Mouse (Mus musculus): ENCODE data around the gene Zfp800. TPM values are rescaled to one million over a fixed set of nuclear protein-coding genes. Genes with fewer than 3 reads are reported as not detected.

Zfp800 gene
- polyA plus RNA-seq, 1 experiment, result 8.5 TPM

DNA sequence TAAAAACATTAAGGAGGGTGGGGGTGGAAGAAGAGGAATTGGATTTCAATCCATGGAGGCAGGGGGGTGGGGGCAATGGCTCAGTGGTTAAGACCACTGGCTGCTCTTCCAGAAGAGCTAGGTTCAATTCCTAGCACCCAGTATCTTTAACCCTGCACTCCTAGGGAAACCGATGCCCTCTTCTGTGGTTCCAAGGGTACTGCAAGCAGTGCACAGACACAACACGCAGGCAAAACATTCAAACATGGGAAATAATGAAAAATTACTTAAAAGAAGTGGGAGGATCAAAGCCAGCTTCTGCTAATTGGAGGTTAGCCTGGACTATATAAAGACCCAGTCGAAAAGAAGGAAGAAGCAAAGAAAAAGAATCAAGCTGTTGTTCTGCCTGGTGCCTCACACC, 921 bp upstream of the Zfp800 start:
- TF ChIP-seq CTCF (IDR thresholded peaks at IDR 0.05; ENCODE audit: borderline replicate concordance, control insufficient read depth, extremely low read depth, insufficient read depth, low read length, poor library complexity), result no peak
- no peak for TF ChIP-seq POLR2A (IDR thresholded peaks at IDR 0.05; ENCODE audit: control insufficient read depth, extremely low read depth, insufficient read depth, low read length, poor library complexity)
- Histone ChIP-seq H3K36me3 (ENCODE audit: control insufficient read depth, insufficient read depth, low read length) (no peaks in the 10 kb centered on the region), H3K4me3 (ENCODE audit: control insufficient read depth, insufficient read depth, low read length) (no peak overlapping the region), H3K27ac (ENCODE audit: control insufficient read depth, insufficient read depth, low read length) (no peak overlapping the region), H3K4me1 (replicated peaks; ENCODE audit: control insufficient read depth, insufficient read depth, low read length) (peaks cover 6% of the 10 kb centered on the region; the same call in 1 of the 2 replicates), H3K27me3 (ENCODE audit: control insufficient read depth, insufficient read depth, low read length) (no peaks in the 10 kb centered on the region)
- WGBS, result 91% methylated on average over 3 of the region's 3 CpGs
- peak; percentile 21 for DNase-seq

DNA sequence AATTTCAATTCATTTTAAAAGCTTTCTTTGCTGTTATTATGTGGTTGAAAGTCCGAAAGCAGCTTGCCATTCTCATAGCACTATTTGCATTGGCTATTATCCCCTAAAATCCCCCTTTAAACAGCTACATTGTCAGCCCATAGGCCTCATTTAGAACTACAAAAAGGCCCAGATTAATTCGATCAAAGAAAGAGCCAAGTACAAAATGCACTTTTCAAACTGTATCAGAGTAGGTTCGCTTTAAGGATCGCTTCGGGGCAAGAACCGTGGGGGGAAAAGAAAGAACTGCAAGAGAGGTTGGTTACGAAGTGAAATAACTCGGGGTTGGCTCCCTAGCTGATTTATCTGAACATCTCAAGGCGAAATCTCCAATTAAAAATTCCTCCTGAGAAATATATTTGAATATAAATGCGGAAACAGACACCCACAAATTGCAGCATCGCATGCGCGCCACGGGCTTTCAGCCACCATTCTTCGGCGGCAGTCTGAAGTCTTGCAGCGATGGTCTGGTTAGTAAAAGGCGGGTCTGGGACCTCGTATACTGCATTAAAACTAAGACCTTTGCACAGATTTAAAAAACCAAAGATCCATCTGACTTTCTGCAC, 850 bp downstream of the Zfp800 start:
- DNase-seq, result peak; percentile 24
- WGBS, result 4% methylated on average over 19 of the region's 19 CpGs
- Histone ChIP-seq H3K36me3 (ENCODE audit: control insufficient read depth, insufficient read depth, low read length) (no peaks in the 10 kb centered on the region), H3K27ac (ENCODE audit: control insufficient read depth, insufficient read depth, low read length) (no peak overlapping the region), H3K4me3 (ENCODE audit: control insufficient read depth, insufficient read depth, low read length) (peak overlapping the region; percentile 13), H3K27me3 (ENCODE audit: control insufficient read depth, insufficient read depth, low read length) (no peaks in the 10 kb centered on the region), H3K4me1 (replicated peaks; ENCODE audit: control insufficient read depth, insufficient read depth, low read length) (peaks cover 6% of the 10 kb centered on the region; the same call in 1 of the 2 replicates)
- TF ChIP-seq CTCF (IDR thresholded peaks at IDR 0.05; ENCODE audit: borderline replicate concordance, control insufficient read depth, extremely low read depth, insufficient read depth, low read length, poor library complexity) (no peak), POLR2A (IDR thresholded peaks at IDR 0.05; ENCODE audit: control insufficient read depth, extremely low read depth, insufficient read depth, low read length, poor library complexity) (no peak)

DNA sequence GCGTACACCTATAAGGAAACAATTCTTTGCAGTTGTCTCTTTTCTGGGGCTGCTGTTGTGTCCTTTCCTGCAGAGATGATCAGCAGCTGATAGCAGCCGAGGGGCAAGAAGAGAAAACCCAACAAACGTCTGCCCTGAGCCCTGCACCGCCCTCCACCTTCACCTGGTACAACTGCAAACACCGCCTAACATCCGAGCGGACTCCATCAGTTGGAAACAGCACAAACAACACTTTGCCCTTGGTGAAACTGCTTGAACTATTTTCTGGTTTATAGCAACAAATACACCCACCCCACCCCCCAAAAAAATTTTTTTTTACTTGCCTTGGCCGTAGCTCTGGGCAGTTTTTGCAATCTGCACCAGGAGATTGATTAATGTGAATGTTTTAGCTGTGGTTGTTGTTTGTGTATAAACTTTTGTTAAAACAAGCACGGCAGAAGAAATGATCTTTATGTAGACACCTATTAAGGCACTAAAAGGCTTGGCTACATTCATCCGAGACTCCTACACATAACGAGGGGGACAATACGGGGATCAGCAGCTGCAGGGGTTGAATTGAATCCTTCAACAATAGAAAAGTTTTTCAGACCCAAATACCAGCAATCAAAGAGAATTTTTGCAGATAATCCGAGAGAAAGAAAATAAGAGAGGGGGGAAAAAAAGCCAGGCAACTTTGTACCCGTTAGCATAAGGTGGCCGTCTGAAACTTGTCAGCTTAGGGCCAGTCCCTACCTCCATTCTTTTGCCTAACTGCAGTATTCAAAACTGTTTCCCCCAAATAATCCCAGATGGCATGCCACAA, 1.6 kb downstream of the Zfp800 start:
- WGBS, result 48% methylated on average over 15 of the region's 15 CpGs
- Histone ChIP-seq H3K27me3 (ENCODE audit: control insufficient read depth, insufficient read depth, low read length) (no peaks in the 10 kb centered on the region), H3K36me3 (ENCODE audit: control insufficient read depth, insufficient read depth, low read length) (no peaks in the 10 kb centered on the region), H3K27ac (ENCODE audit: control insufficient read depth, insufficient read depth, low read length) (no peak overlapping the region), H3K4me3 (ENCODE audit: control insufficient read depth, insufficient read depth, low read length) (no peak overlapping the region), H3K4me1 (replicated peaks; ENCODE audit: control insufficient read depth, insufficient read depth, low read length) (peaks cover 6% of the 10 kb centered on the region; the same call in 1 of the 2 replicates)
- no peak for DNase-seq
- TF ChIP-seq CTCF (IDR thresholded peaks at IDR 0.05; ENCODE audit: borderline replicate concordance, control insufficient read depth, extremely low read depth, insufficient read depth, low read length, poor library complexity), result no peak
- TF ChIP-seq POLR2A (IDR thresholded peaks at IDR 0.05; ENCODE audit: control insufficient read depth, extremely low read depth, insufficient read depth, low read length, poor library complexity), result no peak

DNA sequence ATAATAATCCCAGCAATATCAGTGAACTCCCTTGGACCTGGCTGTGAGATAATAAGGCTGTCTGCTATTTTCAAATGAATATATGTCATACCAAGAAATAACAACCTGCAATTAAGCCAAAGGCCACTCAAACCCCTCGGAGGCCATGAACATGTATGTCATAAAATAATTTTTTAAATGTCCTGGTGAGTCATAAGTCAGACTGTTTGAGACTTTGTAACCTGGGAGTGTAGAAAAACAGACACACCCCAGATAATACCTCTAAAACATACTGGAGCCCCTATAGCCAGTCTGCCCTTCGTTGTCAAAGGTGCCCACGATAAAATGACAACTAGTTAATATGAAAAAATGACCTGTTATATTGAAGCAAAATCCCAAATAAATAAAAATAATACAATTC, 8.8 kb downstream of the Zfp800 start:
- Histone ChIP-seq H3K27me3 (ENCODE audit: control insufficient read depth, insufficient read depth, low read length) (no peaks in the 10 kb centered on the region), H3K4me1 (replicated peaks; ENCODE audit: control insufficient read depth, insufficient read depth, low read length) (no peaks in the 10 kb centered on the region), H3K36me3 (ENCODE audit: control insufficient read depth, insufficient read depth, low read length) (no peaks in the 10 kb centered on the region), H3K4me3 (ENCODE audit: control insufficient read depth, insufficient read depth, low read length) (no peak overlapping the region), H3K27ac (ENCODE audit: control insufficient read depth, insufficient read depth, low read length) (no peak overlapping the region)
- DNase-seq, result no peak
- TF ChIP-seq POLR2A (IDR thresholded peaks at IDR 0.05; ENCODE audit: control insufficient read depth, extremely low read depth, insufficient read depth, low read length, poor library complexity) (no peak), CTCF (IDR thresholded peaks at IDR 0.05; ENCODE audit: borderline replicate concordance, control insufficient read depth, extremely low read depth, insufficient read depth, low read length, poor library complexity) (no peak)
- WGBS, result 93% methylated on average over 3 of the region's 3 CpGs

DNA sequence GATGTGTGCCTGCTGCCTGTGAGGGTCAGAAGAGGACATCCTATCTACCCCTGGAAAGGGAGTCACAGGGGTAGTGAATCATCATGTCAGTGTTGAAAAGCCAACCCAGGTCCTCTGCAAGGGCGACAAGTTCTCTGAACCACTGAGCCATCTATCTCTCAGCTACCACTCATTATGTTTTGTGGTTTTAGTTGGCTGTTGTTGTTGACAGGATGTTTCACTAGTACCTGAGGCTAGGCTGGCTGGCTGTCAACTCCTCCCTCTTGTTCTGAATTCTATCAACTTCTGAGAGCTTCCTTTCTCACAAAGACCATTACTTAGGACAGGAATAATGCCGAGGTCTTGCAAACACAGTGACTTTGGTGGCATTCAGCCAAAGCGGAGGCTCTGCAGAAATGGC, 12.6 kb downstream of the Zfp800 start:
- Histone ChIP-seq H3K4me1 (replicated peaks; ENCODE audit: control insufficient read depth, insufficient read depth, low read length) (no peaks in the 10 kb centered on the region), H3K27ac (ENCODE audit: control insufficient read depth, insufficient read depth, low read length) (no peak overlapping the region), H3K36me3 (ENCODE audit: control insufficient read depth, insufficient read depth, low read length) (no peaks in the 10 kb centered on the region), H3K27me3 (ENCODE audit: control insufficient read depth, insufficient read depth, low read length) (no peaks in the 10 kb centered on the region), H3K4me3 (ENCODE audit: control insufficient read depth, insufficient read depth, low read length) (no peak overlapping the region)
- TF ChIP-seq POLR2A (IDR thresholded peaks at IDR 0.05; ENCODE audit: control insufficient read depth, extremely low read depth, insufficient read depth, low read length, poor library complexity) (no peak), CTCF (IDR thresholded peaks at IDR 0.05; ENCODE audit: borderline replicate concordance, control insufficient read depth, extremely low read depth, insufficient read depth, low read length, poor library complexity) (no peak)
- 83% methylated on average over 3 of the region's 3 CpGs for WGBS
- DNase-seq, result no peak

DNA sequence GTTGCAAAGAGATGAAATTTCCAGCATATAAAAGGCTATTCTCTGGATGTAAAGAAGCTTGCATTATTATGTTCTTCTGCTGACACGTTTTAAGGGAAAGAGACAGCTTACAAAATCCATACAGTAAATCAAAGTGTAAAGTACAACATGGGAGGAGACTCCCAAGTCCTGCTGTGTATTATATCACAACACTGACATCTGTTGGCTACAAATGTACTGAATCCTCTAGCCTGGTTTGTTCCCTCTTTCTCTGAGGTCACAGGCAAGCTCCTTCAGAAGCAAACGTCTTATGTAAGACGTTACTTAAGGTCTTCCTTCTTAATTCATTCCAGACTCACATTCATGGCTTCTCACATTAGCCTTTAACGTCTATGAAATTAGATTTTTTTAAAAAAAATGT, 15.8 kb downstream of the Zfp800 start:
- no peak for DNase-seq
- H3K27me3 ChIP-seq (ENCODE audit: control insufficient read depth, insufficient read depth, low read length), result no peaks in the 10 kb centered on the region
- no peak overlapping the region for H3K4me3 ChIP-seq (ENCODE audit: control insufficient read depth, insufficient read depth, low read length)
- WGBS, result 27% methylated on average over 4 of the region's 4 CpGs
- H3K36me3 ChIP-seq (ENCODE audit: control insufficient read depth, insufficient read depth, low read length), result no peaks in the 10 kb centered on the region
- no peak for TF ChIP-seq CTCF (IDR thresholded peaks at IDR 0.05; ENCODE audit: borderline replicate concordance, control insufficient read depth, extremely low read depth, insufficient read depth, low read length, poor library complexity)
- TF ChIP-seq POLR2A (IDR thresholded peaks at IDR 0.05; ENCODE audit: control insufficient read depth, extremely low read depth, insufficient read depth, low read length, poor library complexity), result no peak
- H3K27ac ChIP-seq (ENCODE audit: control insufficient read depth, insufficient read depth, low read length), result no peak overlapping the region
- H3K4me1 ChIP-seq (replicated peaks; ENCODE audit: control insufficient read depth, insufficient read depth, low read length), result no peaks in the 10 kb centered on the region
